Mouse (Mus musculus) adrenal gland (tissue): ENCODE data around the gene Parp4.

Experiments
- intact Hi-C: fragments of 180-260 bp; cut with DNase I; formaldehyde crosslinking; loops from one replicate; pipeline ENCODE4 v1.15.1; 2025
- long read RNA-seq, 2 experiments: library from polyadenylated mRNA; unstranded; transcript quantifications; one replicate each; pipeline ENCODE4 v2.0.0; 2020; ENCODE audit warnings: borderline replicate concordance in 1 of 2; ENCODE audit not compliant: insufficient replicate concordance in 1 of 2

Gene Parp4
- long read RNA-seq, experiment 1, partial matches to known transcripts = 5 of 11 reads
- long read RNA-seq, experiment 1, other reads (novel, unspliced or antisense) = 5 of 11 reads
- long read RNA-seq, experiment 2, partial matches to known transcripts = 4 of 5 reads
- long read RNA-seq, experiment 2, other reads (novel, unspliced or antisense) = 1 of 5 reads

DNA sequence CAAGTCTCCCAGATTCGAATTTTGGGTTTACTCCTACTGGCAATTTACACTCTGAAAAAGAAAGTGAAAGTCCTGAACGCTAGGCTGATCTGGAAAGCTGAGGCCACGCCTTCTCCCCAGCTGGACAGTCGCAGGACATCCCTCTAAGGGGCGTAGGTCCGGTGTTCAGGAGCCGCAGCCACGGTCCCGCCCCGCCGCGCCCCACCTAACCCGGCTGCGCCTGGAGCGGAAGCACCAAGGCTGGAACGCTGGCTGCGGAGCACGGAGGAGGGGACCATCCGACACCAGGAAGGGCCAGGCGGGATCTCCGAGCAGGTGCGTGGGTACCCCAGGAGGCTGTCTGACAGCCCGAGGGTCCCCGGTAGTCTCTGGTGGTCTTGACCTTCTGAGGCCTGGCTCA is at the start of gene Parp4, which contains the start of gene Cenpj:
Parp4 (plus strand) TSS at position 204 of the 400 bp plus-strand sequence.
Cenpj (minus strand) TSS at position 10 of the 400 bp plus-strand sequence.
- intact Hi-C loops = no loop called here

DNA sequence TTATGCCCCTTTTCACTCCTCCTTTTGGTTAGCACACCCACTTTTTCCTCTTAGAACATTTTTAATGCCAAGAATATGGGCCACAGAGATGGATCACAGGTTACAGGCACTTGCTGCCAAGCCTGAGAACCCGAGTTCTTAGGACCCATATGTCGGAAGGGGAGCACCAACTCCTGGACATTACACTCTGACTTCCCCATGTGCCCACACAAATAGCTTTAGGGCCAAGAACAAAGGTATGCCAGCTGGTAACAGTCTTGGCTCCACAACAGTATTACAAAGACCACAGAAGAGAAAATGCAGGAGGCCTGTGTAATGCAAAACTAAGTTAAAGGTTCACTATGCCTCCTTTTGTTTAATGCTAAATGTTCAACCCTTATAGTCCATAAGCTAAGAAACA is 44.6 kb upstream of the Parp4 start:
- intact Hi-C loops = no loop called here

GRCm38 (mm10) chr14:56544946-56545345 is 30.5 kb upstream of the Parp4 start:
- intact Hi-C loops = no loop called here

GRCm38 (mm10) chr14:56545491-56545890 is 29.9 kb upstream of the Parp4 start:
- intact Hi-C loops = no loop called here

DNA sequence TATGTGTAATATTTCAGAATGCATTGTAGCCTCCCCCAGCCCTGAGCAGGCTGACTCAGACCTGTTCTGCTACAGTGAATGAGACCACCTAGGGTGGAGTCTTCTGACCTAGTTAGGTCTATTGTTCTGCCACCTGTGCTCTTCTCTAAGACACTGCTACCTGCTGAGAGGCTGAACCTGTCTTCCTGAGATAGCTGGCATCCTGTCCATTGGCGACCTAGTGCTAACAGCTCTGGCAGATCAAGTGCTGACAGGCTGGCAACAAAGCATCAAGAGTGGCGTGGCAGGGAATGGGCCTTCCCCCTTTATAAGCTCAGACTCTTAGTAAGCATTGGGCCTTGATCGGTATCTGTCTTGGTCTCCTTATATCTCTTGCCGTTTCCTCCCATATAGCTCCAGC is 24.5 kb upstream of the Parp4 start:
- intact Hi-C loops = no loop called here

- intact Hi-C loops = no loop called here
These were observed 22.5 kb upstream of the Parp4 start for GRCm38 (mm10) chr14:56552924-56553323.

DNA sequence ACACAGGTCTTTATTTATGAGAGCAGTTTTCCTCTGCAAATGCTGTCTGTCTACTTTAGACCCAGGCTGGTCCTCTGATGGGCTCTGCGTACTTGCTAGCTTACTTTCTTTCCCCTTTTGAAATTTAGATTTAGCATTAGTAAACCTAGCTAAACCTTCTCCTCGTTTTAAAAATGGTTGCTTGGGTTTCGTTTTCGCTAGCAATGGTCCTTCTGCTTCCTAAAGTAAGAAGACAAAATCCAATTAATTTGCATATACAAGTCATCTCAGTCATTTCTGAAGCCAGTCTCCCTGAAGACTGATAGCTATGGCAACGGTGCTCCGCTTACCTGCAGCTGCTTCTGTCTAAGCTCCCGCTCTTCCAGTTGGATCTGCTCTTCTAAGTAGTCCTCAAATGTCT is 22.1 kb upstream of the Parp4 start:
- intact Hi-C loops = no loop called here

- intact Hi-C loops = no loop called here
These were observed 20.7 kb upstream of the Parp4 start for GRCm38 (mm10) chr14:56554716-56555115.

GRCm38 (mm10) chr14:56559134-56559533 is 16.3 kb upstream of the Parp4 start:
- intact Hi-C loops = no loop called here

- intact Hi-C loops = no loop called here
These were observed 7.9 kb upstream of the Parp4 start for GRCm38 (mm10) chr14:56567476-56567875.

DNA sequence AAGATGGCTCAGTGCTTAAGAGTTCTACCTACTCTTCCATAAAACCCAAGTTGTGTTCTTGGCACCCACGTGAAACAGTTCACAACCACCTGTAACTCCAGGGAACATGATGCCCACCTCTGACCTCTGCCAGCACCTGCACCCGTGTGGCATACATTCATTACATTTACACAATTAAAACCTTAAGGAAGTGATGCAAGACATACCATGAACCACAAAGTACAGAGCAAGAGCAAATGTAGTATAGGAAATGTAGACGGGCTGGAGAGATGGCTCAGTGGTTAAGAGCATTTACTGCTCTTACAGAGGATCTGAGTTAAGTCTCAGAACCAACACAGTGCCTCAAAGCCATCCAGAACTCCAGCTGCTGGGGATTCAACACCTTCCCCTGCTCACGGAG is 6.4 kb upstream of the Parp4 start:
- intact Hi-C loops = no loop called here

- intact Hi-C loops = no loop called here
These were observed 3.9 kb upstream of the Parp4 start for GRCm38 (mm10) chr14:56571310-56572093.

GRCm38 (mm10) chr14:56572546-56572945 is 2.9 kb upstream of the Parp4 start:
- intact Hi-C loops = no loop called here

DNA sequence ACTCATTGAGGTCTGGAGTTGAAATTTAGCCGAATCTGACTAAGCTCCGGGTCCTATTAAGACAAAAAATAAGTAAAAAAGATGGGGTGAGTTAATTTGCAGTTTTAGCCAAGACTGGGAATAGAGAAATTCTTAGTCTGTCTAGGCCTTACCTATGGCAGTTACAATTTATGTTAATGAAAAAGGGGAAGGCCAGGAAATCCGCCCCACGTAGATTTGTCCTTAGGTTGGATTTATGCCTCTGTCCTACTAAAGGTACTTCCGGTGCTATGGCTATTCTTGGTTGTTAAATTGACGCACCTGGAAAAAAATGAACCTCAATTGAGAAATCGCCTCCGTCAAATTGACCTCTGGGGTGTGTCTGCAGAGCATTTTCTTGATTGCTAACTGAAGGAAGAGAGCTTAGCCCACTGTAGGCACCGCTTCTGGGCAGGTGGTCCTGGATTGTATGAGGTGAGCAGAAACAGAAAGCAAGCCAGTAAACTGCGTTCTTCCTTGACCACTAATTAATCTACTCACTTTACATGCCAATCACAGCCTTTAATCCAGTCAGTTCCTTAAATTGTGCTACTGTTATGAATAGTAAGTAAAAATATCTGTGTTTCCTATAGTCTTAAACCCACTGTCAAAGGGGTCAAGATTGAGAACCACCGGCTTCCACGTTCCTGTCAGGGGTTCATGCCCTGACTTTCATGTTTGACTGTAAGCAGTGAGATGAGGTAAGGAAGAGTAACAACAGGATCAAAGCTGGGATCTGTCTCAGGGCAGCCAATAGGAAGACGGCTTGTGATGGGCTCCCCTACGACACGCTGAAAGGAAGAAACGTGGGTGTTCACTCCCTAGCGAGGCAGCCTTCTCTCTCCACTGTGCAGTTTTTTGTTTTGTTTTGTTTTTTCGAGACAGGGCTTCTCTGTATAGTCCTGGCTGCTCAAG is 816 bp downstream of the Parp4 start:
- intact Hi-C loops = no loop called here

DNA sequence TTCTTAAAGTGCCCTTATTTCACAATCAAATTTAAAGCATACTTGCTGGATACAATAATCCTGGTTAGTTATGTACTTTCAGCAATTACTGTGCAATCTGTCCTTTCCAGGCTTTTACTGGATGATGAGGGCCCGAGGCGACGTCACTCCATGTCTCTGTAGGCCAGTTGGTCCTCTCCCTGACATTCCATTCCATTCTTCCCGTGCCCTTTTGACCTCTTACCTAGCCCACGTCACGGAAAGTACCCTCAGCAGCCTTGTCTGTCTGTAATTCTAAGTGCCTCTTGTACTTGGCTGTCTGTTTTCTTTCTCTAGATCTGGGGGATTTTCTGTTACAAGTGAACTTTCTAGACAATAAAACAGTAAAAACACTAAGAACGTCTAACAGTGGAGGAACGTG is 3.6 kb downstream of the Parp4 start:
- intact Hi-C loops = no loop called here

- intact Hi-C loops = no loop called here
These were observed 5.7 kb downstream of the Parp4 start for GRCm38 (mm10) chr14:56581117-56581516.

GRCm38 (mm10) chr14:56582294-56582693 is 6.9 kb downstream of the Parp4 start:
- intact Hi-C loops = no loop called here

GRCm38 (mm10) chr14:56592191-56592590 is 16.8 kb downstream of the Parp4 start:
- intact Hi-C loops = loop anchor here (10.0 kb wide), 1 partner anchor 93 kb away; no protein-coding TSS in a partner anchor

DNA sequence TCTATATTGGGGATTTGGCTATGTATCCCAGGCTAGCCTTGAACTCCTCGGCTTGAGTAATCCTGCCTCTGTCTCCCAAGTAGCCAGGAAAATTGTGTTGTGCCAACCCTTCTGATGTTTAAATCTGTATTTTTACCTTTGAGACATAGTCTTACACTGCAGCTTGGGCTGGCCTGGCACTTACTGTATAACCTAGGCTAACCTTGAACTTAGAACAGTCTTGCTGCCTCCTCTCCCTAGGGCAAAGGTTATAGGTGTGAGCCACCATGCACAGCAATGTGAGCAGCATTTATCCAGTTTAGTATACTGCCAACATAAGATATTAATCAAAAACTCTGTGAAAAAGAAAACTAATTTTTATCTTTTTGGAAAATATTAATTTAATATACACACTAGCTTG is 19.4 kb downstream of the Parp4 start:
- intact Hi-C loops = loop anchor here (5.0 to 10.0 kb wide), 2 partner anchors 90 to 197 kb away; no protein-coding TSS in a partner anchor

GRCm38 (mm10) chr14:56598759-56599158 is 23.3 kb downstream of the Parp4 start:
- intact Hi-C loops = loop anchor here (5.0 to 10.0 kb wide), 2 partner anchors 86 to 194 kb away; no protein-coding TSS in a partner anchor

- intact Hi-C loops = no loop called here
These were observed 26.6 kb downstream of the Parp4 start for GRCm38 (mm10) chr14:56602069-56602468.

DNA sequence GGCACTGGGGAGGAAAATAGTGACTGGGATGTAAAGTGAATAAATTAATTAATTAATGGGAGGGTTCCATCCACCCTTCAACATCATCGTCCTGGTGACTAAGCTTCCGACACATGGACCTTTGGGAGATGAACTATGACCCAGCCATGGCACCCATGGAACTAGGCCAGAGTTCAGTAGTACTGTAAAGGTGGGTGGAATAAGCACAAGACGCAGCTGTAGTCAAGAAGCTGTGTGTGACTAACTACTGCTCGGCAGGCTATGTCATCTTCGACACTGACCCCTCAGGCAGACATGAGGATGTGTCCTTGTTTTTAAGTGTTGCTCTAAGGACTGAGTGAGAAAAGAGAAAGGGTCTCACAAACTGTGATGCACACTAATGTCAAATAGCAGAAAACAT is 29.0 kb downstream of the Parp4 start:
- intact Hi-C loops = no loop called here
